Mouse (Mus musculus): ENCODE results near the gene Sdccag8.
"Not testable (repeated sequence)": the region's sequence is repeated elsewhere in the genome, so short reads cannot be mapped to it uniquely, and the experiment has no call there.

Sdccag8 gene

GRCm38 (mm10) chr1:176877756-176878155 is 63.3 kb downstream of the Sdccag8 start:
- peak; percentile 62 for DNase-seq (ENCODE audit: extremely low spot score)

GRCm38 (mm10) chr1:176879005-176879404 is 64.5 kb downstream of the Sdccag8 start:
- DNase-seq (ENCODE audit: extremely low spot score), result peak; percentile 30

- DNase-seq (ENCODE audit: extremely low spot score), result peak; percentile 53
Observed at GRCm38 (mm10) chr1:176879614-176880013, 65.2 kb downstream of the Sdccag8 start.

GRCm38 (mm10) chr1:176880101-176880500 is 65.6 kb downstream of the Sdccag8 start:
- peak; percentile 58 for DNase-seq (ENCODE audit: extremely low spot score)

GRCm38 (mm10) chr1:176880943-176881342 is 66.5 kb downstream of the Sdccag8 start:
- DNase-seq (ENCODE audit: extremely low spot score), result peak; percentile 21

GRCm38 (mm10) chr1:176885207-176885933 is 70.9 kb downstream of the Sdccag8 start:
- no peak for DNase-seq (ENCODE audit: extremely low spot score)

GRCm38 (mm10) chr1:176886002-176886401 is 71.5 kb downstream of the Sdccag8 start:
- DNase-seq (ENCODE audit: extremely low spot score), result no peak

- no peak for DNase-seq (ENCODE audit: extremely low spot score)
Observed at GRCm38 (mm10) chr1:176903741-176904140, 89.3 kb downstream of the Sdccag8 start.

GRCm38 (mm10) chr1:176915946-176916345 is 101.5 kb downstream of the Sdccag8 start:
- DNase-seq (ENCODE audit: extremely low spot score), result no peak

- DNase-seq (ENCODE audit: extremely low spot score), result no peak
Observed at GRCm38 (mm10) chr1:176919486-176919885, 105.0 kb downstream of the Sdccag8 start.

GRCm38 (mm10) chr1:176922842-176923241 is 108.4 kb downstream of the Sdccag8 start:
- no peak for DNase-seq (ENCODE audit: extremely low spot score)

GRCm38 (mm10) chr1:176926009-176926408 is 111.5 kb downstream of the Sdccag8 start:
- no peak for DNase-seq (ENCODE audit: extremely low spot score)

- DNase-seq (ENCODE audit: extremely low spot score), result no peak
Observed at GRCm38 (mm10) chr1:176927312-176927711, 112.9 kb downstream of the Sdccag8 start.

GRCm38 (mm10) chr1:176929710-176930109 is 115.2 kb downstream of the Sdccag8 start:
- DNase-seq (ENCODE audit: extremely low spot score), result no peak

- DNase-seq (ENCODE audit: extremely low spot score), result no peak
Observed at GRCm38 (mm10) chr1:176930574-176930973, 116.1 kb downstream of the Sdccag8 start.

- no peak for DNase-seq (ENCODE audit: extremely low spot score)
Observed at GRCm38 (mm10) chr1:176930981-176931500, 116.6 kb downstream of the Sdccag8 start.

GRCm38 (mm10) chr1:176931511-176931910 is 117.1 kb downstream of the Sdccag8 start:
- no peak for DNase-seq (ENCODE audit: extremely low spot score)

GRCm38 (mm10) chr1:176932320-176932950 is 118.0 kb downstream of the Sdccag8 start:
- no peak for DNase-seq (ENCODE audit: extremely low spot score)

GRCm38 (mm10) chr1:176933319-176933718 is 118.9 kb downstream of the Sdccag8 start:
- no peak for DNase-seq (ENCODE audit: extremely low spot score)

GRCm38 (mm10) chr1:176934043-176934762 is 119.7 kb downstream of the Sdccag8 start:
- no peak for DNase-seq (ENCODE audit: extremely low spot score)

- DNase-seq (ENCODE audit: extremely low spot score), result no peak
Observed at GRCm38 (mm10) chr1:176939901-176940341, 125.5 kb downstream of the Sdccag8 start.

- DNase-seq (ENCODE audit: extremely low spot score), result not testable (repeated sequence)
Observed at GRCm38 (mm10) chr1:176941286-176941990, 127.0 kb downstream of the Sdccag8 start.
